Mouse (Mus musculus): Measurements from ENCODE around the gene Acp5. TPM values are rescaled to one million over a fixed set of nuclear protein-coding genes. Genes with fewer than 3 reads are reported as not detected.
"Not testable (repeated sequence)": the region's sequence is repeated elsewhere in the genome, so short reads cannot be mapped to it uniquely, and the experiment has no call there.

Acp5 gene
- total RNA-seq (2021) = 10 to 100 TPM; 12.9 to 13.0 TPM
- long read RNA-seq, experiment 1, transcript Acp5-201 (5 exons, 1,356 nt) = major isoform, 6 of 13 reads
- long read RNA-seq, experiment 1, partial matches to known transcripts = 1 of 13 reads
- long read RNA-seq, experiment 1, other reads (novel, unspliced or antisense) = 2 of 13 reads
- long read RNA-seq, experiment 2, partial matches to known transcripts = 2 of 14 reads
- long read RNA-seq, experiment 2, other reads (novel, unspliced or antisense) = 6 of 14 reads

DNA sequence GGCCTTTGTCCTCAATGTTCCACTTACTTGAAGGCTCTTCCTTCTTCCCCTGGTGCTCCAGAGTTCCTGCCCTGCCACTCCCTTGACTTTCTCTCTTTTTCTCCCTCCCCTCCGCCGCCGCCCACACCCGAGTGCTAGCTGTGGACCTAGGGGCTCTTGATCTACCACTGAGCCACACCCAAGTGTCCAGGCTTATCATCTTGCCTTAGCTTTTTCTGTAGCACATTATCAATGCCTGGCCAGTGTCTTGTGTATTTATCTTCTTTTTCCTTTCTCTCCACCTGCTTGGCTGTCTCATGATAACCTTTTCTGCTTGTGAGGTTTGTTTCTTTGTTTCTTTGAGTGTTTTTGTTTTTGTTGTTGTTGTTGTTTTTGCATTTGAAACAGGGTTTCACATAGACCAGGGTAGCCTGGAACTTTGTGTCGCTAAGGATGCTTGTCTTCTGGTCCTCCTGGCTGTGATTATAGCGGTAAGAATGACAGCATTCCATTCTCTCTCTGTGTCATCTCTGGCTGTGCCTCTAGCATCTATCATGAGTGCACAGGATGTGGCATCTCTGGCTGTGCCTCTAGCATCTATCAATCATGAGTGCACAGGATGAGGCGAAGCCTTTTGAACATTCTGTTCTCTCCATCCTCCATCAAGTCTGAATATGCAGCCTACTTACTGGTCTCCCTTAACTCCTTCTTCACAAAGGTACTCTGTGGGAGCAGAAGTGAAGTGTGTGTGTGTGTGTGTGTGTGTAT is at the start of gene Acp5:
Gene Acp5 (minus strand): TSS at position 68 of the 747 bp plus-strand sequence.
- no peak for DNase-seq (ENCODE audit: low spot score in 2 of 2)

DNA sequence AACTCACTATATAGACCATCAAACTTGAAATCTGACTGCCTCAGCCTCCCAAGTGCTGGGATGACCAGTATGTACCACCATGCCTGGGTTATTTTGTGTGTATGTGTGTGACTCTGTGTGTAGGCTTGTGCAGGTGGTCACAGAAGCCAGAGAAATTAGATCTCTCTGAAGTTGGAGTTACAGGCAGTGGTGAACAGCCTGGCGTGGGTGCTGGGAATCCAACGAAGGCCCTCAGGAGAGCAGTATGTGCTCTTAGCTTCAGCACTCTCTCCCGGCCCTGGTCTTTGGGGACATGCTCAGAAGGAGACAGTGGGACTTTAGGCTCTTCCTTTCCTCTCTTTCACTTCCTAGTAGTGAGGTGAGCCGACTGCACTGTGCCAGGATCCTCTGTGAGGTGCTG is 36.8 kb upstream of the Acp5 start:
- DNase-seq (ENCODE audit: low spot score in 2 of 2) = no peak

DNA sequence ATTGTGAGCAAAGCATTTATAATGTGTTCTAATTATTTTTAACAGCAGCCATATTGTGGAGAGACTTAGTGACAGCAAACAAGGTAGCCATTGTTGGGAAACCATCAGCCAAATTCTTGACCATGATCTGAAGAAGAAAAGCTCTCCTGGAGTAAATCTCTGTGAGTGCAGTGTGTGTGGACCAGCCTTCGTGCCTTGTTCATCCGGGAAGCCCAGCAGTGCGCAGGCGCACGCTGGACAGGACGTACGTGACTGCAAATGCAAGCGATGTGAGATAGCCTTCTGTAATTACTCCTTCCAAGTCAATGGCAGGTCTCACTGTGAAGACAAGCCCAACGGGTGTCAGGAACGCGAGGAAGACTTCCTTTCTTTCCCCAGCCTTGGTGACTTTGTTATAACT is 33.8 kb upstream of the Acp5 start:
- DNase-seq (ENCODE audit: low spot score in 2 of 2) = no peak

DNA sequence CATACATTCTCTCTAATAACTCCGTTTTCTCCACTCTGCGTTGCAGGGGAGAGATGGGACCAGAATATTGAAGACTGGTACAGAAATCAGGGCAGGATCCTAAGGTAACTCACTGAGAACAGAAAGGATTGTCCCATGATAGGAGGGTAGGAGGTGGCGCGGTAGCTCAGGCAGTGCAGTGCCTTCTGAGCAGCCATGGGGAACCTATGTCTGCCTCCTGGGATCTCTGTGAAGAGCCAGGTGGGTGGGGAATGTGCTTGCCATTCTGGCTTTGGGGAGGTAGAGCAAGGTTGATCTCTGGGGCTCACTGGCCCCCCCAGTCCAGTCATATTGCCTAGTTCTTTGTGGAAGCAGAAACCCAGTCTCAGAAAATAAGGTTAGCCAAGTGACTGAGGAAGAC is 32.2 kb upstream of the Acp5 start:
- DNase-seq (ENCODE audit: low spot score in 2 of 2) = no peak

DNA sequence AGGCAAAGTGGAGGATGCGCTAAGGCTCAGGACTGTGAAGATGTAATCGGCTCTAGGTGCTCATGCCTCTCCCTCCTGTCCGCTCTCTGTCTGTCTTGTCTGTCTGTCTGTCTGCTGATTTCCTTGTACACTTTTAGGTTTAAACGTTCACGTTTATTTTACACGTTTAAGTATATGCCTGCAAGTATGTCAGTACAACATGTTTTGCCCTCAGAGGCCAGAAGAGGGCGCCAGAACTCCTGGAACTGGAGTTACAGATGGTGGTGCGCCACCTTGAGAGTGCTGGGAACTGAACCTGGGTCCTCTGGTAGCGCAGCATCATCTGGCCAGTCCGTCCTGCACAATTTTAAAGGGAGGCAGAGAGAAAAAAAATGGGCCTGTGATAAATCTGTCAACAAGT is 31.2 kb upstream of the Acp5 start:
- no peak for DNase-seq (ENCODE audit: low spot score in 2 of 2)

DNA sequence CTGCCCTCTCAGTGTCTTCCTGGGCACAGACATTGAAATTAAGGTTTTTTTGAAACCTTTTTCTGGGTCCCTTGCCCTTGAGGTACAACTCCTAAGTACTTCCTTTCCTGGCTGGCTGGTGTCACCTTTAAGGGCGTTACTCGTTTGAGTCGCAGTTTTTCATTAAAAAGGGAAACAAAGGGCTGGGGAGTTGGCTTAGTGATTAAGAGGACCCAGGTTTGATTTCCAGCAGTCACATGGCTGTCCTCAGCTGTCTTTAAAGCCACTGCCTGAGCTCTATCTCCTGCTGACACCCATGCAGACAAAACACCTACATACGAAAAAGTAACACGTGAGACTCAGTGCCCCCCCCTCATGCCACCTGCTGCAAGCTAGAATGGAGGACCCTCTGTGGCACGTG is 30.5 kb upstream of the Acp5 start:
- no peak for DNase-seq (ENCODE audit: low spot score in 2 of 2)

DNA sequence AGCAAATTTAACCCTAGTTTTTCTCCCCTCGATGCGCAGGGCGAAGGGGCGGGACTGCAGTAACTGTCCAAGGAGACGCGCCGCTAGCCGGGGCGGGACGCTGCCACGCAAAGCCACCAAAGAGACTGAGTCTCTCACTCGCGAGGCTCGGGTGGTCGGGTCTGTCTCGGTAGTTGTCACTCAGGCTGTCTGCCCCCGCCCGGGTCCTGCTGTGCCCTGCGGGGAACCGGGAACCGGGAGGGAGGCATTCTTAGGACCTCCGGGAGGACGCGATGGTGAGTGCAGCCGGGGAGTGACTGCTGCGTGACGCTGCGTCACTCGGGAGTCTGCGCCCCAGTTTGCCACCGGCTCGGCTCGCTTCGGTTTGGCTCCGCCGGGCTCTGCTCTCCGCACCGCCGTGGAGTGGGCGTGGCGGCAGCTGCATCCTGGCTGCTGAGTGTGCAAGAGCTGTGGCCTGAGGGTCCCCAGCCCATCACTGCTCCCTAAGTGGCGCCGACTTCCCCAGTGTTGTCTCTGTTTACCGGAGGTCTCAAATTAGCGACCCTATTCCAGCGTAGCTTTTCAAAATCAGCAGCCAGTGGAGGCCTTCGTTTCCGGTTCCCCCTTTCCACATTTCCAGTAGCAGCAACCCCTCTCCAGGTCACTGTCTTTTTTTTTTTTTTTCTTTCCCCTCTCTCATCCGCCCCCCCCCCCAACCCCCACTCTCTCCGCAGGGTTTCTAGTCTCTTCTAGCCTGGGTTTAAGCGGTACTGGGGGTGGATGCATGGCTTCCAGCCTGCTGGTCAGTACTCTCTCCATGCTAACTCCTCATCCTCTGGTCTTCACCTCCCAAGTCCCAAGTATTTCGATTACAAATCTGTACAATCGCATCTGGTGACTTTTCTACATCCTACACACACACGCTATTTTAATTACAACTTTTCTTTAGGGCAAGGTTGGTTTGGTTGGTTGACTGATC is 29.5 kb upstream of the Acp5 start:
- DNase-seq (ENCODE audit: low spot score in 2 of 2) = peak in 1 of 2 experiments; percentile 11

DNA sequence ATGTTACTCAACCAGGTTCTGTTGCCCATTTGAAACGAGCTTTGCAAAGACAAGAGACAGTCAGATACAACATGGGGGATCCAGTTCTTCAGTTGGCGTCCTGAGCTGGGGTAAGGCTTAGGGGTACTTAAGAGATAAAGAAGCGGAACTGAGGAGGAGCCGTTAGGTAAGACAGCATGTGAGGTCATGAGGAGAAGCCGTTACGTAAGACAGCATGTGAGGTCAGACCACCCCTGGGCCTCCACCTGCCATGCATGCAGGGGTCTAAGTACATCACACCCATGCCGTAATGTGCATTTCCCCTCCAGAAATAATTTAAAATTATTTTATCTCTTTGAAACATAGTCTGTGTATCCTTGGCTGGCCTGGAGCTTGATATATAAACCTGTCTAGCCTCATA is 27.4 kb upstream of the Acp5 start:
- DNase-seq (ENCODE audit: low spot score in 2 of 2) = no peak

DNA sequence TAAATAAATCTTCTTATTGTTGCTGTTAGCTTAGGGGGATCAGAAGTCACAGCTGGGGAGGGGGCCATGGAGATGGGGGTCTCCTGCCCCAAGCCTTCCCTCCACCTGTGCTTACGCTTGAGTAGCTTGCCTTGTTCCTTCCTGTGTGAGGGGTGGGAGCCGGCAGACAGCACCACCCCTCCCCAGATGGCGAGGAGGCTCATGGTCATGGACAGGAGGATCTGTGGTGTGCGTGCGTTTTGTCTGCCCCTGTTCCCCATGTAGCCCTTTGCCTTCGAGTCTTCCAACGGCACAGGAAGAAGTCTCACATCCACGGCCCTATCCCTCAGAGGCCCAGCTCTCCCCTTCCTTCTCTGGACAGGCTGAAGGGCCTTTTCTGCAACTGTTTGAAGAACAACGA is 26.8 kb upstream of the Acp5 start:
- DNase-seq (ENCODE audit: low spot score in 2 of 2) = no peak

DNA sequence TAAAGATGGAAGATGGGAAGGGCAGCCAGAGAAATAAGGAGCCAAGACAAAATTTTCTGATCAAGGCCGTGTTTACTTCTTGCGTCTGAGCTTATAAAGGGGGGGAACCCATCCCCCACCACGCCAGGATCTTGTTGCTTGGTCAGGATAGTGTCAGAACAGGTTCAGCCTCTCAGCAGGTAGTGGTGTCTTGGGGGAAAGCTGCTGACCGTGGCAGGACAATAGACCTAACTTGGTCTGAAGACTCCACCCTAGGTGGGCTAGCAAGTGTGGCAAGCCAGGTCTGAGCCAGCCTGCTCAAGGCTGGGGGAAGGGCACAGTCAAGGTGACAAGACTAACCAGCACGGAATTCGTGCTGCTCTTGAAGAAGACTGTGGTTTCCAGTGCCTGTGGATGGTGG is 25.8 kb upstream of the Acp5 start:
- no peak for DNase-seq (ENCODE audit: low spot score in 2 of 2)

DNA sequence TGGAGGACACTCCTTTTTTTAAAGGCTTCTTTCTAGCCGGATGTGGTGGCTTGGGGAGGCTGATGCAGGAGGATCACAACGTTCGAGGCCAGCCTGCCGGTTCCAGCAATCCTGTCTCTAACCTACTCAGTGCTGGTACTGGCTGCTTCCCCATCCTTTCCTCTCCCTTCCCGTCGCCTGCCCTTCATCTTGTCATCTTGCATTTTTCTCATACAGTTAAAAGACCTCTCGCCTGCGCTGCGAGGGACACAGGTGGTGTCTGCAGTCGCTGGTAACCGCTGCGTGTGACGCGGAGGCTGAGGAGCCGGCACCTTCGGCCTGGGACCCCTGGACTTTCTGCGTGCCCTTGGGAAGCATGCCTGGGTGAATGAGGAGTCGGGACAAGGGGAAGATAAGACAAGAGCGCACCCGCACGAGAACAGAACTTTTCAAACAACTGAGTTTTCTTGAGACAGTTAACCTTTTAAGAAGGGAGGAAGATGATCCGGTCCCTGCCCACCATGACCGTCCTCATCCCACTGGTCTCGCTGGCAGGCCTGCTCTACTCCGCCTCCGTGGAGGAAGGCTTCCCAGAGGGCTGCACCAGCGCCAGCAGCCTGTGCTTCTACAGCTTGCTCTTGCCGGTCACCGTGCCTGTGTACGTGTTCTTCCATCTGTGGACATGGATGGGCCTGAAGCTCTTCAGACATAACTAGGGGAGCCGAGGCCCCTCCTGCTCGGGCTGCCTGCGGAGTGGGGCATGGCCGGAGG is 22.2 kb upstream of the Acp5 start:
- no peak for DNase-seq (ENCODE audit: low spot score in 2 of 2)

DNA sequence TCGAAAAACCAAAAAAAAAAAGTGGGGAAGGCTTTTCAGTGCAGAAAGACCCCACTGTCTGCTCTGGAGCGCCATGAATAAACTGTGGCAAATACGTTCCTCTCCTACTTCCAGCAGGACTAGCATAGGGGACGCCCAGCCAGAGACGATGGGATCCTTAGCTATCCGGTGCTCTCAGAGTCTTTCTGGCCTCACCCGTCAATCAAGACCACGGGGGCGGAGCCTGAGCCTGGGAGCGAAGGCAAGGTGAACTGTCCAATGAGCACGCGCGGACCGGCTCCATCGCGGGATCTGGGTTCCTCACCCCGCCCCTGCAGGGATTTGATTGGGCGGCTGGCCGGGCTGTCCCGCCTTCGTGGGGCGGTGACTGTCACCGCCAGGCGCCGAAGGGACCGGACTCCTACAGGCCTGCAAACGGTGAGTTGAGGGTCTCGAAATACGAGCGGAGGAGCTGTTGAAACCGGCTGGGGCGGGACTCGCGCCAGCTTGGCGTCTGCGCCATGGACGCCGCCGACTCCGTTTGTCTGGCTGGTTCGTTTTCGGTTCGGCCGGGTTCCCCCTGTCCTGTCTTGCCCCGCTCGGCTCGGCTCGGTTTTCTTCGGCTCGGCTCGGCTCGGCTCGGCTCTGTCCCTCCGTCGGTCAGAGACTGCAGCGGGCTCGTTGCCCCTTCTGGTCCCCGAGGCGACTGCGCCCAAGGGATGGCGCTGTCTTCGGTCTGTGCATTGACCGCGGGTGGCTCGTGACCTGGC is 21.2 kb upstream of the Acp5 start, which contains the start of gene Pigyl:
Gene Pigyl (plus strand): TSS at position 350 of the 749 bp plus-strand sequence.
- DNase-seq (ENCODE audit: low spot score in 2 of 2) = peak; percentile 96 to 98

DNA sequence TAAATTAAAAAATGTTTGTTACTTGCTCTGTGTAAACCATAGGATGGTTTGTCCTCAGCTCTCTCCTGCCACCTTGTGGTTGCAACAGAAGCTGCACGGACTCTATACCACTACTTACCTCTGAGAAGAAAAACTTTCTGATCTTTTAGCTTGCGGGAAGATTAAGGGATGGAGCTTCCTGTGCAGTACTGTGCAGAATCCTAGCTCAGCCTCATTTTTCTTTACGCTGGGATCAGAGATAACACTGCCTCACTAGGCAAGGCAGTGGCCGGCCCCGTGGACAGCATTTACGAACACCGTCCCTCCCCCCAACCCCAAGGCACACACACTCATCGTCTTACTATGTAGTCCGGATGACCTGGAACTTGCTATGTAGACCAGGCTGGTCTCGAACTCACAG is 20.1 kb upstream of the Acp5 start:
- no peak for DNase-seq (ENCODE audit: low spot score in 2 of 2)

DNA sequence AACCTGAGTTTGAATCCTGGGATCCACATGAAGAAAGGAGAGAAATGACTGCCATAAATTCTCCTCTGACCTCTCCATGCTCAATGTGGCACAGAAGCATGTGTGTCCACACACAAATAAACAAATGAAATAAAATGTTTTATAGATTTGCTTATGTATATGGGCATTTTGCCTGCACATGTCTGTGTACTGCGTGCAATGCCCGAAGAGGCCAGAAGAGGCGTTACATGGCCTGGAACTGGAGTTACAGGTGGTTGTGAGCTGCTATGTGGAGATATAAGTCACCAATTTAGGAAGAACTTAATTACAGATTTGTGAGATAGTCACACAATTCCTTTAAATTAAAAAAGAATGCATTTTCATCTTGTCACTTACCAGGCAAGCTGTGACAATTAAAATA is 18.3 kb upstream of the Acp5 start:
- no peak for DNase-seq (ENCODE audit: low spot score in 2 of 2)

DNA sequence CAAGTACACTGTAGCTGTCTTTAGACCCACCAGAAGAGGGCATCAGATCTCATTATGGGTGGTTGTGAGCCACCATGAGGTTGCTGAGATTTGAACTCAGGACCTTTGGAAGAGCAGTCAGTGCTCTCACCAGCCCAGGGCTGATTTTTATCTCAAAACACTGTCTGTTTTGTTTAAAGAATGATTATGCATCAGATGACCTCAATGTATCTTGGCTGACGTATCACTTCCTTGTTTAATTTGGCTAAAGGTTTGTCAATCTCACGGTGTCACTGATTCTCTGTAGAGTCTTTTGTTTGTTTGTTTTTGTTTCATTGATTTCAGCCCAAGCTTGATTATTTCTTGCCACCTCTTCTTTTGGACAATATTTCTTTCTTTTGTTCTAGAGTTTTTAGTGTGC is 15.4 kb upstream of the Acp5 start:
- DNase-seq (ENCODE audit: low spot score in 2 of 2) = no peak

DNA sequence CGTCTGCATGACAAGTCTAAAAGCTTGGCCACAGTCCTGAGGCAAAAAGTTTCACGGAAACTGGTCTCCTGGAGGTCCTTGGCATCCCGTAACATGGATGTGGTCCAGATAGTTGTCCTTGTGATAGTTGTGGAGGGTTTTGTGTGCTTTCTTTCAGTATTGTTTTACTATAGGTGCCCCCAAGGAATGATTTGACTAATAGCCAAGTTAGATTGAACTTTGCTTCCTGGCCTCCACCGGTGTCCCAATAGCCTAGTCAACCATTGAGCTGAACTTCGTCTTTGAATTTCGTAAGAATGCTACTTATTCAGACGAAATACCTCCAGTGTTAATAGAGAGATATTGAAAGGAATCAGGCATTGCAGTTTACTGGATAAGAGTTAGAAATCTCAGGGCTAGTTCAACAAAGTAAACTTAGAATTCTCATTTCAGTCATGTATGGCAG is 14.8 kb upstream of the Acp5 start:
- DNase-seq (ENCODE audit: low spot score in 2 of 2) = not testable (repeated sequence)

DNA sequence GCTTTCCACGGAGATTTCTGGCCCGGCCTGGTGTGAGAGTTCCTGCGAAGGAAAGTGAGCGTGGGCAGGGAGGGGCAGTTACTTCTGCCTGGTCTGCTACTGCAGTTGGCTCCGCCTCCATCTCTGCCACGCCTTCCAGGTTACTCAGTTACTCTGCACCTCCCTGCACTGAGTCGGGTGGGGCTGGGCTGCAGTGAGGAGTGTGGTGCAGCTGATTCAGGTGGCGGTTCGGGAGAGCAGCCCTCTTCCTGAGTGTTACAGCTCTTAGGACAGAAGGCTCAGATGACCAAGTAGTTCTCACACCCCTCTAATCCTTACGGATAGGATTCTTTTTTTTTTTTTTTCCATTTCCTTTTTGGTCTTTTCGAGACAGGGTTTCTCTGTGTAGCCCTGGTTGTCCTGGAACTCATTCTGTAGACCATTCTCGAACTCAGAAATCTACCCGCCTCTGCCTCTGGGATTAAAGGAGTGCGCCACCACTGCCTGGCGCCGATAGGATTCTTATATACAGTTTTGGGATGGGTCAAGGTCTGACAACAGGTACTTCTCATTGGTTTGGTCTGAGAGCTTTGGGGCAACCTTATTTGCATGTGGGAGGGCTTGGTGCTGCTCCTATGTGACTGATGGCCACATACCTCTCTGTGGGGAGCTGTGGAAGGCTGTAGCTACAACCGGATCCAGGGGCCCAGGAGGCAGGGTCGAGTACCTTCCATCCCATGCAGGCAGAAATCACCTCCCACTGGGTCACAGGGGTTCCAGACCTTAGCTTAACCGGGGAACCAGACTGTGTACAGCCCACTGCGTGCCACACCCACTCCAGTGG is 14.1 kb upstream of the Acp5 start:
- DNase-seq (ENCODE audit: low spot score in 2 of 2) = no peak

DNA sequence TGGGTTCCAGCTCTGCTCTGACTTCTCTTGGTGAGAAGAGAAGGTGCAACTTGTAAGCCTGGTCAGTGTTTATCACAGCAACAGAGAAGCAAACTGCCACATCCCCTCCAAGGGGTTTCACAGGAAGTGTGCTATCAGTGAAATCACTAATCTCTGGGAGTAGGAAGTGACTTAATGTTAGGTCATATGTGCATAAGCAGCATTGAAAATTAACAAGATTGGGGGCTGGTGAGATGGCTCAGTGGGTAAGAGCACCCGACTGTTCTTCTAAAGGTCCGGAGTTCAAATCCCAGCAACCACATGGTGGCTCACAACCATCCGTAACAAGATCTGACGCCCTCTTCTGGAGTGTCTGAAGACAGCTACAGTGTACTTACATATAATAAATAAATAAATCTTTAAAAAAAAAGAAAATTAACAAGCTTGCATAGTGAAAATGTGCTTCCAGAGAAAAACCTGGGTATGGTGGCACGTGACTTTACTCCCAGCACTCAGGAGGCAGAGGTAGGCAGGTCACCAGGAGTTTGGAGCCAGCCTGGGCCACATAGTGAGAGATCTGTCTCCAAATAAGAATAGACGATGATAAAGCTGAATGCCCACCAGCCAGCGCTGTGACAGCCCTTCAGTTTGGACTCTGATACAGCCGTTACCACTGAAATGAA is 8.9 kb upstream of the Acp5 start:
- no peak for DNase-seq (ENCODE audit: low spot score in 2 of 2)

Data from adrenal gland, postnatal 4 days (tissue).